Mouse (Mus musculus) CH12.LX (cell line): ENCODE data around the gene Nfkb2. TPM values are rescaled to one million over a fixed set of nuclear protein-coding genes. Genes with fewer than 3 reads are reported as not detected.

Experiments
- DNase-seq: peaks from one replicate; pipeline ENCODE4 v3.0.0-alpha.2; 2013; ENCODE audit errors: extremely low read depth
- H3K27ac ChIP-seq: 2 replicates; pipeline ENCODE4 v1.5.1; 2012; ENCODE audit warnings: low read depth, mild to moderate bottlenecking, control low read depth, moderate library complexity; ENCODE audit not compliant: insufficient read depth
- H3K27me3 ChIP-seq: replicated peaks from 2 replicates; pipeline ENCODE3; 2012; ENCODE audit warnings: inconsistent platforms
- H3K36me3 ChIP-seq, 2 experiments: replicated peaks in 1 of 2; 2 replicates each; pipeline versions ENCODE3 to v1.6.1; 2012; ENCODE audit warnings: inconsistent platforms in 1 of 2, low read length in 1 of 2, mild to moderate bottlenecking in 1 of 2, mixed read lengths in 1 of 2, moderate library complexity in 1 of 2; ENCODE audit not compliant: control insufficient read depth in 1 of 2, insufficient read depth in 1 of 2
- H3K4me1 ChIP-seq, 2 experiments: 2 replicates each; pipeline ENCODE4 v1.6.1; 2012; ENCODE audit warnings: inconsistent platforms in 1 of 2, moderate library complexity in 1 of 2; ENCODE audit not compliant: insufficient read depth in 2 of 2, control insufficient read depth in 1 of 2
- H3K4me2 ChIP-seq: 2 replicates; pipeline ENCODE4 v1.6.1; 2012; ENCODE audit warnings: low read depth, mild to moderate bottlenecking, control low read depth; ENCODE audit not compliant: poor library complexity, insufficient read depth, severe bottlenecking
- H3K4me3 ChIP-seq, 3 experiments: fragments of 150-350 bp in 1 of 3; sonication (generic) in 1 of 3; replicated peaks in 1 of 3; 2 replicates each; pipeline versions ENCODE3 to v1.5.1; 2011 to 2012; ENCODE audit warnings: low read depth in 2 of 3, low read length in 2 of 3, mild to moderate bottlenecking in 2 of 3, moderate library complexity in 2 of 3, control low read depth in 1 of 3, improper control_type of control experiment in 1 of 3, inconsistent platforms in 1 of 3, mixed read lengths in 1 of 3; ENCODE audit not compliant: poor library complexity in 1 of 3
- H3K79me2 ChIP-seq: replicated peaks from 2 replicates; pipeline ENCODE4 v1.6.1; 2012; ENCODE audit warnings: mild to moderate bottlenecking, moderate library complexity; ENCODE audit not compliant: control insufficient read depth, poor library complexity, insufficient read depth, severe bottlenecking; ENCODE audit errors: extremely low read depth
- H3K9ac ChIP-seq: 2 replicates; pipeline ENCODE4 v1.6.1; 2012; ENCODE audit warnings: low read depth, mild to moderate bottlenecking, control low read depth, moderate library complexity; ENCODE audit not compliant: insufficient read depth
- H3K9me3 ChIP-seq: replicated peaks from 2 replicates; pipeline ENCODE3; 2012; ENCODE audit warnings: low read length, inconsistent platforms, mixed read lengths
- CHD1 ChIP-seq: IDR thresholded peaks from 2 replicates; pipeline ENCODE4 v1.6.1; 2012; ENCODE audit warnings: low read depth, low read length, improper control_type of control experiment, inconsistent platforms
- CHD2 ChIP-seq: IDR thresholded peaks from 2 replicates; pipeline ENCODE4 v1.6.1; 2011; ENCODE audit warnings: low read length, improper control_type of control experiment
- CTCF ChIP-seq, 2 experiments: IDR thresholded peaks in 1 of 2; conservative IDR thresholded peaks in 1 of 2; 2 replicates each; pipeline ENCODE4 v1.5.1; 2011 to 2012; ENCODE audit warnings: low read depth in 2 of 2, low read length in 2 of 2, improper control_type of control experiment in 1 of 2, inconsistent platforms in 1 of 2, mild to moderate bottlenecking in 1 of 2, moderate library complexity in 1 of 2
- ELF1 ChIP-seq: IDR thresholded peaks from 2 replicates; pipeline ENCODE4 v1.6.1; 2014; ENCODE audit warnings: low read depth, mild to moderate bottlenecking, inconsistent platforms, low read length, improper control_type of control experiment
- JUND ChIP-seq: conservative IDR thresholded peaks from 2 replicates; pipeline ENCODE4 v1.6.1; 2011; ENCODE audit warnings: low read depth, low read length, improper control_type of control experiment
- MAFK ChIP-seq: IDR thresholded peaks from 2 replicates; pipeline ENCODE4 v1.6.1; 2011; ENCODE audit warnings: low read length, improper control_type of control experiment; ENCODE audit not compliant: insufficient replicate concordance
- MEF2A ChIP-seq: IDR thresholded peaks from 2 replicates; pipeline ENCODE4 v1.6.1; 2014; ENCODE audit warnings: low read depth, mild to moderate bottlenecking, inconsistent platforms, low read length, improper control_type of control experiment, borderline replicate concordance
- MXI1 ChIP-seq: IDR thresholded peaks from 2 replicates; pipeline ENCODE4 v1.6.1; 2011; ENCODE audit warnings: mild to moderate bottlenecking, low read depth, low read length, improper control_type of control experiment
- NELFE ChIP-seq: IDR thresholded peaks from 2 replicates; pipeline ENCODE4 v1.6.1; 2011; ENCODE audit warnings: low read depth, low read length, improper control_type of control experiment
- NRF1 ChIP-seq: IDR thresholded peaks from 2 replicates; pipeline ENCODE4 v1.6.1; 2014; ENCODE audit warnings: low read depth, mild to moderate bottlenecking, inconsistent platforms, low read length, improper control_type of control experiment, moderate library complexity
- UBTF ChIP-seq: IDR thresholded peaks from 2 replicates; pipeline ENCODE4 v1.6.1; 2012; ENCODE audit warnings: low read depth, mild to moderate bottlenecking, inconsistent platforms, low read length, improper control_type of control experiment, moderate library complexity
- USF1 ChIP-seq: IDR thresholded peaks from 2 replicates; pipeline ENCODE4 v1.6.1; 2014; ENCODE audit warnings: low read depth, mild to moderate bottlenecking, inconsistent platforms, low read length, improper control_type of control experiment
- USF2 ChIP-seq: conservative IDR thresholded peaks from 2 replicates; pipeline ENCODE4 v1.6.1; 2011; ENCODE audit warnings: low read depth, low read length, improper control_type of control experiment
- ZC3H11A ChIP-seq: IDR thresholded peaks from 2 replicates; pipeline ENCODE4 v1.6.1; 2012; ENCODE audit warnings: low read depth, mild to moderate bottlenecking, inconsistent platforms, low read length, improper control_type of control experiment
- ZNF384 ChIP-seq: IDR thresholded peaks from 2 replicates; pipeline ENCODE4 v1.6.1; 2012; ENCODE audit warnings: low read depth, low read length, improper control_type of control experiment, inconsistent platforms
- dilution Hi-C: fragments of 300-500 bp; cut with MboI; formaldehyde crosslinking; loops from 2 replicates; pipeline ENCODE4 v1.14.3; 2020; ENCODE audit warnings: low sequenced_read_pairs; ENCODE audit not compliant: extremely low pct_unique_long_range_greater_than_20kb, extremely low pct_ligation_motif_present
- in situ Hi-C: fragments of 300-500 bp; cut with MboI; formaldehyde crosslinking; loops from 3 replicates; pipeline ENCODE4 v1.14.3; 2019; ENCODE audit warnings: low sequenced_read_pairs, low pct_ligation_motif_present, low pct_unique_long_range_greater_than_20kb, mixed read lengths
- polyA plus RNA-seq: library from polyadenylated mRNA; unstranded; fragments of >175 nt; gene quantifications from 2 replicates; pipeline ENCODE4 v1.2.1, GENCODE M21; 2012; ENCODE audit warnings: low read depth; ENCODE audit not compliant: insufficient read length
- total RNA-seq, 2 experiments: library from RNA; depleted of rRNA; stranded (reverse); fragments of 300-350 nt in 1 of 2; fragments of >200 nt in 1 of 2; gene quantifications; 2 replicates each; pipeline ENCODE4 v1.2.3; 2012 to 2014

Gene Nfkb2
- total and polyA plus RNA-seq, 3 experiments: 44.3 to 71.7 (median 64.8) TPM

- TF ChIP-seq USF2: 0 out of 2 replicates have a peak, but pooled peaks have one; percentile 10
- TF ChIP-seq ZC3H11A: no peak
- TF ChIP-seq USF1: 0 out of 2 replicates have a peak, but pooled peaks have one; percentile 4
- TF ChIP-seq NELFE: no peak
- TF ChIP-seq NRF1: no peak
- TF ChIP-seq UBTF: no peak
- TF ChIP-seq ZNF384: no peak
- TF ChIP-seq ELF1: no peak
- no peak for TF ChIP-seq MEF2A
- TF ChIP-seq, all 38 proteins: peak for 2
- DNase-seq: no peak
- dilution Hi-C loops: no loop called here
- H3K36me3 ChIP-seq: peaks cover 0 to 6% of the 10 kb centered on the region in 2 experiments
- no peaks in the 10 kb centered on the region for H3K27me3 ChIP-seq
- H3K27ac ChIP-seq: no peak overlapping the region
- H3K4me1 ChIP-seq: peaks cover 5 to 21% of the 10 kb centered on the region in 2 experiments; a peak in 3 of 4 replicates
- H3K9ac ChIP-seq: no peak overlapping the region
- in situ Hi-C loops: no loop called here
- H3K79me2 ChIP-seq: no peaks in the 10 kb centered on the region
- H3K4me2 ChIP-seq: no peak overlapping the region
- no peak overlapping the region for H3K4me3 ChIP-seq
- no peaks in the 10 kb centered on the region for H3K9me3 ChIP-seq
These were observed 3.6 kb upstream of the Nfkb2 start for GRCm38 (mm10) chr19:46300294-46301045.

- TF ChIP-seq MAFK (no peak), ZNF384 (no peak), JUND (no peak), CHD2 (no peak), CHD1 (no peak), UBTF (no peak), CTCF (conservative IDR thresholded peaks at IDR 0.05 in 1 of 2, IDR thresholded peaks at IDR 0.05 in 1 of 2; ENCODE audit: low read depth in 2 of 2, low read length in 2 of 2) (no peak), MXI1 (no peak), MEF2A (no peak)
- H3K27me3 ChIP-seq: no peaks in the 10 kb centered on the region
- no peak overlapping the region for H3K4me2 ChIP-seq
- peaks cover 8 to 31% of the 10 kb centered on the region in 2 experiments for H3K4me1 ChIP-seq
- in situ Hi-C loops: no loop called here
- H3K9ac ChIP-seq: no peak overlapping the region
- no peaks in the 10 kb centered on the region for H3K9me3 ChIP-seq
- H3K27ac ChIP-seq: no peak overlapping the region
- DNase-seq: no peak
- no peak overlapping the region for H3K4me3 ChIP-seq
- dilution Hi-C loops: no loop called here
- peaks cover 9 to 16% of the 10 kb centered on the region in 2 experiments for H3K36me3 ChIP-seq
- peaks cover 6% of the 10 kb centered on the region for H3K79me2 ChIP-seq
These were observed 1.6 kb upstream of the Nfkb2 start for GRCm38 (mm10) chr19:46302551-46302950.
